In genomic region chr9:15607601-15608000, GRCm38 (mm10) we compare ENCODE assay signal across 9 mouse cellular contexts. TPM values are rescaled to one million over a fixed set of nuclear protein-coding genes. Genes with fewer than 3 reads are reported as not detected.
"Had no signal": no experiment of that assay in that cellular context is flagged by ENCODE, and none has a peak within 500 bp of the region (broad histone marks: within the 10 kb centered on the region; RNA-seq: fewer than 3 reads in every experiment).

No protein-coding gene starts in this region.

- DNase-seq: left cerebral cortex, postnatal 4 days; liver, postnatal 0 days; lung, embryonic 14.5 days; right cerebral cortex, adult 18-20 months; right cerebral cortex, postnatal 14 days; right cerebral cortex, postnatal 4 days; thymus, adult 18-20 months; thymus, postnatal 36 days had no signal

RNA-seq across cellular contexts. Expression of gene Deup1, which starts 20.1 kb away (rescaled TPM):
- total RNA-seq: megakaryocyte, adult 5-6 weeks had no signal
